Mouse (Mus musculus) heart, embryonic 15.5 days (tissue): Measurements from ENCODE around the gene Spns2. TPM values are rescaled to one million over a fixed set of nuclear protein-coding genes. Genes with fewer than 3 reads are reported as not detected.
"Not testable (repeated sequence)": the region's sequence is repeated elsewhere in the genome, so short reads cannot be mapped to it uniquely, and the experiment has no call there.

ENCODE experiments used
- ATAC-seq: fragments of 200-750 bp; cut with Nextera tagmentation; replicated peaks from 2 replicates; pipeline ENCODE4 v1.8.0; 2017; ENCODE audit warnings: low read depth, moderate TSS enrichment; ENCODE audit not compliant: insufficient number of reproducible peaks, insufficient read depth, low FRiP score
- H3K27ac ChIP-seq: fragments of 300-500 bp; sonication (generic); 2 replicates; pipeline ENCODE4 v1.5.1; 2015; ENCODE audit warnings: mild to moderate bottlenecking, inconsistent platforms
- H3K27me3 ChIP-seq: fragments of 300-500 bp; sonication (generic); 2 replicates; pipeline ENCODE4 v1.6.1; 2015; ENCODE audit warnings: inconsistent platforms
- H3K36me3 ChIP-seq: fragments of 300-500 bp; sonication (generic); 2 replicates; pipeline ENCODE4 v1.6.1; 2015; ENCODE audit warnings: mild to moderate bottlenecking, inconsistent platforms
- H3K4me1 ChIP-seq: fragments of 300-500 bp; sonication (generic); replicated peaks from 2 replicates; pipeline ENCODE4 v1.6.1; 2015; ENCODE audit warnings: inconsistent platforms
- H3K4me2 ChIP-seq: fragments of 300-500 bp; sonication (generic); 2 replicates; pipeline ENCODE4 v1.6.1; 2015; ENCODE audit warnings: inconsistent platforms, mild to moderate bottlenecking, moderate library complexity
- H3K4me3 ChIP-seq: fragments of 300-500 bp; sonication (generic); 2 replicates; pipeline ENCODE4 v1.5.1; 2015; ENCODE audit warnings: mild to moderate bottlenecking, inconsistent platforms
- H3K9ac ChIP-seq: fragments of 300-500 bp; sonication (generic); 2 replicates; pipeline ENCODE4 v1.6.1; 2015; ENCODE audit warnings: mild to moderate bottlenecking, inconsistent platforms
- H3K9me3 ChIP-seq: fragments of 300-500 bp; sonication (generic); replicated peaks from 2 replicates; pipeline ENCODE4 v1.6.1; 2016; ENCODE audit warnings: inconsistent platforms
- WGBS: fragments of 180-500 bp; shearing (Covaris S2); methylation state at CpG from one replicate; pipeline ENCODE4 v1.1.7; 2015; ENCODE audit warnings: mixed read lengths; 5-methylcytosine and 5-hydroxymethylcytosine counted together
- polyA plus RNA-seq: library from polyadenylated mRNA; unstranded; fragments of >200 nt; fragmentation: Nextera tagmentation; extraction: Ambion mirVana; gene quantifications from 2 replicates; pipeline ENCODE4 v1.2.1, GENCODE M21; 2015

Spns2 gene
- polyA plus RNA-seq, 1 experiment from 2014 or later, result 2.8 TPM

- H3K36me3 ChIP-seq, result no peaks in the 10 kb centered on the region
- H3K9me3 ChIP-seq, result no peaks in the 10 kb centered on the region
- H3K27ac ChIP-seq, result no peak within 1 kb of the TSS
- H3K4me2 ChIP-seq, result no peak within 1 kb of the TSS
- H3K9ac ChIP-seq, result 0 out of 2 replicates have a peak within 1 kb of the TSS, but pooled peaks have one; percentile 6
- H3K27me3 ChIP-seq, result no peaks in the 10 kb centered on the region
- H3K4me1 ChIP-seq, result peaks cover 16% of the 10 kb centered on the region
- no peak within 1 kb of the TSS for H3K4me3 ChIP-seq
- 55% methylated on average over 11 of the region's 11 CpGs for WGBS
- ATAC-seq, result peak; percentile 24; the same call in 1 of the 2 replicates
Measured at GRCm38 (mm10) chr11:72434963-72435693, 54.6 kb downstream of the Spns2 start, which contains the start of gene Ggt6. Ggt6 (plus strand) TSS chr11:72435526.

- not testable (repeated sequence) for H3K36me3 ChIP-seq, H3K4me3 ChIP-seq, H3K4me2 ChIP-seq, H3K9me3 ChIP-seq, H3K27ac ChIP-seq, H3K4me1 ChIP-seq, ATAC-seq, H3K27me3 ChIP-seq, H3K9ac ChIP-seq
- WGBS, result 67% methylated on average over 9 of the region's 9 CpGs
Measured at GRCm38 (mm10) chr11:72430311-72431068, 59.2 kb downstream of the Spns2 start.

- WGBS, result 37% methylated on average over 7 of the region's 7 CpGs
- no peaks in the 10 kb centered on the region for H3K27me3 ChIP-seq
- H3K4me1 ChIP-seq, result 0 out of 2 replicates have a peak, but pooled peaks cover 2% of the 10 kb centered on the region
- H3K4me3 ChIP-seq, result peak overlapping the region; percentile 22; the same call in 1 of the 2 replicates
- peak overlapping the region; percentile 42; the same call in 1 of the 2 replicates for H3K27ac ChIP-seq
- H3K9me3 ChIP-seq, result no peaks in the 10 kb centered on the region
- peak; percentile 80 for ATAC-seq
- H3K36me3 ChIP-seq, result no peaks in the 10 kb centered on the region
- no peak overlapping the region for H3K9ac ChIP-seq
- H3K4me2 ChIP-seq, result peak overlapping the region; percentile 57
Measured at GRCm38 (mm10) chr11:72429288-72429690, 60.4 kb downstream of the Spns2 start.

- peak; percentile 82 for ATAC-seq
- no peaks in the 10 kb centered on the region for H3K36me3 ChIP-seq
Measured at GRCm38 (mm10) chr11:72428694-72429093, 61.0 kb downstream of the Spns2 start.

GRCm38 (mm10) chr11:72426884-72427283, 62.8 kb downstream of the Spns2 start:
- H3K9me3 ChIP-seq, result no peaks in the 10 kb centered on the region
- no peak overlapping the region for H3K4me3 ChIP-seq
- no peaks in the 10 kb centered on the region for H3K27me3 ChIP-seq
- no peak for ATAC-seq
- H3K27ac ChIP-seq, result no peak overlapping the region
- H3K36me3 ChIP-seq, result no peaks in the 10 kb centered on the region
- H3K4me1 ChIP-seq, result 0 out of 2 replicates have a peak, but pooled peaks cover 2% of the 10 kb centered on the region
- no peak overlapping the region for H3K4me2 ChIP-seq
- H3K9ac ChIP-seq, result no peak overlapping the region

More at GRCm38 (mm10) chr11:72428694-72429093, 61.0 kb downstream of the Spns2 start:
- Histone ChIP-seq H3K9me3 (no peaks in the 10 kb centered on the region), H3K4me2 (peak overlapping the region; percentile 57), H3K27ac (no peak overlapping the region), H3K9ac (no peak overlapping the region), H3K27me3 (no peaks in the 10 kb centered on the region), H3K4me3 (no peak overlapping the region), H3K4me1 (0 out of 2 replicates have a peak, but pooled peaks cover 2% of the 10 kb centered on the region)
- WGBS, result 0% methylated on average over 5 of the region's 5 CpGs

- ATAC-seq, result no peak
Measured at GRCm38 (mm10) chr11:72425201-72425600, 64.5 kb downstream of the Spns2 start.

GRCm38 (mm10) chr11:72423686-72424085, 66.0 kb downstream of the Spns2 start:
- 68% methylated on average over 4 of the region's 4 CpGs for WGBS
- no peak overlapping the region for H3K9ac ChIP-seq
- no peak overlapping the region for H3K4me2 ChIP-seq
- H3K4me3 ChIP-seq, result no peak overlapping the region
- H3K27ac ChIP-seq, result no peak overlapping the region
- H3K36me3 ChIP-seq, result no peaks in the 10 kb centered on the region
- H3K4me1 ChIP-seq, result peaks cover 3% of the 10 kb centered on the region; the same call in 1 of the 2 replicates
- H3K9me3 ChIP-seq, result no peaks in the 10 kb centered on the region
- H3K27me3 ChIP-seq, result no peaks in the 10 kb centered on the region
- ATAC-seq, result no peak

More at GRCm38 (mm10) chr11:72425201-72425600, 64.5 kb downstream of the Spns2 start:
- H3K4me3 ChIP-seq, result no peak overlapping the region
- H3K9ac ChIP-seq, result no peak overlapping the region
- no peak overlapping the region for H3K27ac ChIP-seq
- H3K4me1 ChIP-seq, result 0 out of 2 replicates have a peak, but pooled peaks cover 2% of the 10 kb centered on the region
- no peaks in the 10 kb centered on the region for H3K36me3 ChIP-seq
- H3K27me3 ChIP-seq, result no peaks in the 10 kb centered on the region
- H3K4me2 ChIP-seq, result no peak overlapping the region
- no peaks in the 10 kb centered on the region for H3K9me3 ChIP-seq

GRCm38 (mm10) chr11:72421518-72422278, 68.0 kb downstream of the Spns2 start:
- Histone ChIP-seq H3K4me2 (no peak overlapping the region), H3K4me1 (peaks cover 23% of the 10 kb centered on the region), H3K9me3 (no peaks in the 10 kb centered on the region), H3K4me3 (no peak overlapping the region), H3K9ac (no peak overlapping the region), H3K36me3 (no peaks in the 10 kb centered on the region), H3K27me3 (no peaks in the 10 kb centered on the region), H3K27ac (no peak overlapping the region)
- ATAC-seq, result no peak
- 84% methylated on average over 11 of the region's 11 CpGs for WGBS

- H3K27me3 ChIP-seq, result no peaks in the 10 kb centered on the region
- no peak overlapping the region for H3K4me2 ChIP-seq
- no peak overlapping the region for H3K9ac ChIP-seq
- H3K36me3 ChIP-seq, result no peaks in the 10 kb centered on the region
- 88% methylated on average over 6 of the region's 6 CpGs for WGBS
- H3K27ac ChIP-seq, result no peak overlapping the region
- no peak for ATAC-seq
- H3K9me3 ChIP-seq, result no peaks in the 10 kb centered on the region
- no peak overlapping the region for H3K4me3 ChIP-seq
- peaks cover 34% of the 10 kb centered on the region for H3K4me1 ChIP-seq
Measured at GRCm38 (mm10) chr11:72420460-72421122, 69.1 kb downstream of the Spns2 start.

- no peaks in the 10 kb centered on the region for H3K9me3 ChIP-seq
- H3K4me1 ChIP-seq, result peaks cover 50% of the 10 kb centered on the region
- H3K27ac ChIP-seq, result no peak overlapping the region
- H3K9ac ChIP-seq, result no peak overlapping the region
- no peak overlapping the region for H3K4me3 ChIP-seq
- H3K36me3 ChIP-seq, result no peaks in the 10 kb centered on the region
- 88% methylated on average over 6 of the region's 6 CpGs for WGBS
- H3K27me3 ChIP-seq, result no peaks in the 10 kb centered on the region
- no peak overlapping the region for H3K4me2 ChIP-seq
- ATAC-seq, result no peak
Measured at GRCm38 (mm10) chr11:72419006-72419405, 70.7 kb downstream of the Spns2 start.
